Mouse (Mus musculus) spleen, adult 2 months (tissue): ENCODE measurements around the gene Ankrd36.

Experiments used
- CTCF ChIP-seq: fragments of 200-500 bp; IDR thresholded peaks from 2 replicates; pipeline ENCODE4 v1.5.1; 2011; ENCODE audit warnings: mild to moderate bottlenecking, inconsistent platforms; ENCODE audit not compliant: insufficient read depth, insufficient read length, insufficient replicate concordance; ENCODE audit errors: extremely low read depth
- POLR2A ChIP-seq: fragments of 200-500 bp; IDR thresholded peaks from 2 replicates; pipeline ENCODE4 v1.6.1; 2011; ENCODE audit warnings: low read depth, low read length, inconsistent platforms

GRCm38 (mm10) chr11:5551430-5551829 lies 18.1 kb upstream of the Ankrd36 start:
- TF ChIP-seq CTCF, result no peak
- TF ChIP-seq POLR2A, result no peak
